Mouse (Mus musculus) hindbrain, postnatal 0 days (tissue): ENCODE results near the gene Pdpk1. TPM values are rescaled to one million over a fixed set of nuclear protein-coding genes. Genes with fewer than 3 reads are reported as not detected.

Experiments used
- ATAC-seq: fragments of 200-750 bp; cut with Nextera tagmentation; 2 replicates; pipeline ENCODE4 v1.8.0; 2017; ENCODE audit warnings: mild to moderate bottlenecking, moderate TSS enrichment, moderate library complexity
- DNase-seq: peaks from one replicate; pipeline ENCODE4 v3.0.0-alpha.2; 2015; ENCODE audit warnings: low spot score
- H3K27ac ChIP-seq: fragments of 300-500 bp; sonication (generic); 2 replicates; pipeline ENCODE4 v1.5.1; 2014; ENCODE audit warnings: mild to moderate bottlenecking
- H3K27me3 ChIP-seq: fragments of 300-500 bp; sonication (generic); 2 replicates; pipeline ENCODE4 v1.6.1; 2014; ENCODE audit warnings: low read length, mixed read lengths; ENCODE audit not compliant: insufficient read depth
- H3K36me3 ChIP-seq: fragments of 300-500 bp; sonication (generic); 2 replicates; pipeline ENCODE4 v1.6.1; 2014; ENCODE audit warnings: low read length, mixed read lengths; ENCODE audit not compliant: insufficient read depth
- H3K4me1 ChIP-seq: fragments of 300-500 bp; sonication (generic); 2 replicates; pipeline ENCODE4 v1.6.1; 2014; ENCODE audit warnings: antibody characterized with exemption, low read length, mixed read lengths; ENCODE audit not compliant: insufficient read depth
- H3K4me2 ChIP-seq: fragments of 300-500 bp; sonication (generic); 2 replicates; pipeline ENCODE4 v1.6.1; 2014; ENCODE audit warnings: low read depth, mild to moderate bottlenecking, low read length, moderate library complexity, mixed read lengths
- H3K4me3 ChIP-seq: fragments of 300-500 bp; sonication (generic); 2 replicates; pipeline ENCODE4 v1.5.1; 2014; ENCODE audit warnings: low read length
- H3K9ac ChIP-seq: fragments of 300-500 bp; sonication (generic); replicated peaks from 2 replicates; pipeline ENCODE4 v1.6.1; 2014; ENCODE audit warnings: mild to moderate bottlenecking, low read length, moderate library complexity, mixed read lengths
- H3K9me3 ChIP-seq: fragments of 300-500 bp; sonication (generic); 2 replicates; pipeline ENCODE4 v1.6.1; 2016; ENCODE audit warnings: low read length, mixed read lengths
- CTCF ChIP-seq: IDR thresholded peaks from 2 replicates; pipeline ENCODE4 v1.5.1; 2016; ENCODE audit warnings: antibody characterized with exemption, control low read depth, low read depth
- WGBS: fragments of 180-500 bp; shearing (Covaris S2); extraction: QIAGEN DNeasy Blood & Tissue Kit; methylation state at CpG from one replicate; pipeline ENCODE4 v1.1.7; 2014; 5-methylcytosine and 5-hydroxymethylcytosine counted together
- polyA plus RNA-seq: library from polyadenylated mRNA; unstranded; fragments of >200 nt; fragmentation: Nextera tagmentation; extraction: Ambion mirVana; gene quantifications from 2 replicates; pipeline ENCODE4 v1.2.1, GENCODE M21; 2015
- total RNA-seq: library from RNA; depleted of rRNA; stranded (reverse); fragments of >200 nt; gene quantifications from 2 replicates; pipeline ENCODE4 v1.2.3, GENCODE M21; 2014; rRNA removed

Pdpk1 gene
- total and polyA plus RNA-seq, 2 experiments from 2014 or later: 54.1 to 56.3 TPM

- no peak overlapping the region for H3K4me2 ChIP-seq
- H3K27ac ChIP-seq: no peak overlapping the region
- WGBS: 83% methylated on average over 7 of the region's 7 CpGs
- H3K9me3 ChIP-seq: no peaks in the 10 kb centered on the region
- H3K36me3 ChIP-seq: no peaks in the 10 kb centered on the region
- no peak overlapping the region for H3K9ac ChIP-seq
- no peaks in the 10 kb centered on the region for H3K27me3 ChIP-seq
- no peaks in the 10 kb centered on the region for H3K4me1 ChIP-seq
- ATAC-seq: no peak
- no peak for TF ChIP-seq CTCF
- no peak for DNase-seq
- no peak overlapping the region for H3K4me3 ChIP-seq
Measured at GRCm38 (mm10) chr17:24029477-24029876, 121.2 kb downstream of the Pdpk1 start.

Other genes starting within 250 kb of the Pdpk1 start
- gene Dcpp3, start 233.5 kb downstream of the Pdpk1 start, total RNA-seq: not detected in 2 replicates
- gene Dcpp3, start 233.5 kb downstream of the Pdpk1 start, polyA plus RNA-seq: not detected in 2 replicates
- not detected in 2 replicates for gene Sbp, start 209.3 kb downstream of the Pdpk1 start, total RNA-seq
- not detected in 2 replicates for gene Sbp, start 209.3 kb downstream of the Pdpk1 start, polyA plus RNA-seq
- gene Sbpl, start 195.7 kb downstream of the Pdpk1 start, total RNA-seq: 1.4 TPM in 1 of 2 replicates, not detected in the other
- gene Sbpl, start 195.7 kb downstream of the Pdpk1 start, polyA plus RNA-seq: not detected in 2 replicates
- gene Prss30, start 170.4 kb downstream of the Pdpk1 start, total RNA-seq: not detected in 2 replicates
- not detected in 2 replicates for gene Prss30, start 170.4 kb downstream of the Pdpk1 start, polyA plus RNA-seq
- gene Prss22, start 152.8 kb downstream of the Pdpk1 start, total RNA-seq: 0.42 TPM in 1 of 2 replicates, not detected in the other
- gene Prss22, start 152.8 kb downstream of the Pdpk1 start, polyA plus RNA-seq: not detected in 2 replicates
- gene Prss27, start 112.8 kb downstream of the Pdpk1 start, total RNA-seq: not detected in 2 replicates
- gene Prss27, start 112.8 kb downstream of the Pdpk1 start, polyA plus RNA-seq: 0.14 TPM in 1 of 2 replicates, not detected in the other
- 106 and 109 TPM in 2 replicates for gene Kctd5, start 77.4 kb downstream of the Pdpk1 start, total RNA-seq
- gene Kctd5, start 77.4 kb downstream of the Pdpk1 start, polyA plus RNA-seq: 91.4 and 95.7 TPM in 2 replicates
- gene Amdhd2, start 12.8 kb upstream of the Pdpk1 start, total RNA-seq: 42.0 and 53.0 TPM in 2 replicates
- gene Amdhd2, start 12.8 kb upstream of the Pdpk1 start, polyA plus RNA-seq: 38.4 and 40.0 TPM in 2 replicates
- 780 and 854 TPM in 2 replicates for gene Atp6v0c, start 18.8 kb upstream of the Pdpk1 start, total RNA-seq
- gene Atp6v0c, start 18.8 kb upstream of the Pdpk1 start, polyA plus RNA-seq: 2,172 and 2,275 TPM in 2 replicates
- 145 and 151 TPM in 2 replicates for gene Tbc1d24, start 54.6 kb upstream of the Pdpk1 start, total RNA-seq
- 21.1 and 22.8 TPM in 2 replicates for gene Tbc1d24, start 54.6 kb upstream of the Pdpk1 start, polyA plus RNA-seq
- 26.9 and 32.5 TPM in 2 replicates for gene Ntn3, start 58.6 kb upstream of the Pdpk1 start, total RNA-seq
- gene Ntn3, start 58.6 kb upstream of the Pdpk1 start, polyA plus RNA-seq: 4.1 and 4.3 TPM in 2 replicates
- 18.5 and 19.3 TPM in 2 replicates for gene Tedc2, start 69.9 kb upstream of the Pdpk1 start, total RNA-seq
- gene Tedc2, start 69.9 kb upstream of the Pdpk1 start, polyA plus RNA-seq: 9.8 and 10.2 TPM in 2 replicates
- gene Ccnf, start 100.6 kb upstream of the Pdpk1 start, total RNA-seq: 6.8 and 10.2 TPM in 2 replicates
- gene Ccnf, start 100.6 kb upstream of the Pdpk1 start, polyA plus RNA-seq: 7.1 and 7.6 TPM in 2 replicates
- 0.90 and 1.5 TPM in 2 replicates for gene Abca17, start 200.1 kb upstream of the Pdpk1 start, total RNA-seq
- 1.0 and 1.2 TPM in 2 replicates for gene Abca17, start 200.1 kb upstream of the Pdpk1 start, polyA plus RNA-seq
- 98.9 and 102 TPM in 2 replicates for gene Abca3, start 201.0 kb upstream of the Pdpk1 start, total RNA-seq
- gene Abca3, start 201.0 kb upstream of the Pdpk1 start, polyA plus RNA-seq: 26.1 and 27.3 TPM in 2 replicates